Mouse (Mus musculus): ENCODE measurements around the gene Gm10277. TPM values are rescaled to one million over a fixed set of nuclear protein-coding genes. Genes with fewer than 3 reads are reported as not detected.

The Gm10277 gene
- polyA plus RNA-seq, 1 experiment from 2014 or later, result 0.53 TPM

GRCm38 (mm10) chr11:77771879-77772713 lies 15.5 kb downstream of the Gm10277 start:
- H3K4me2 ChIP-seq (replicated peaks; ENCODE audit: low read depth), result peak overlapping the region; percentile 40
- H3K9me3 ChIP-seq (ENCODE audit: control insufficient read depth), result no peaks in the 10 kb centered on the region
- ATAC-seq, result peak; percentile 93
- WGBS, result 28% methylated on average over 8 of the region's 8 CpGs
- H3K9ac ChIP-seq (ENCODE audit: low read depth, low read length), result no peak overlapping the region
- peak overlapping the region; percentile 92 for H3K27ac ChIP-seq (ENCODE audit: low read depth, low read length)
- H3K4me1 ChIP-seq (replicated peaks; ENCODE audit: control insufficient read depth, insufficient read depth, low read length), result 0 out of 2 replicates have a peak, but pooled peaks cover 7% of the 10 kb centered on the region
- no peak overlapping the region for H3K4me3 ChIP-seq (ENCODE audit: low read depth, low read length)
- H3K27me3 ChIP-seq (replicated peaks; ENCODE audit: control insufficient read depth, insufficient read depth, low read length), result no peaks in the 10 kb centered on the region
- no peaks in the 10 kb centered on the region; the same call in 1 of the 2 replicates for H3K36me3 ChIP-seq (ENCODE audit: control insufficient read depth, insufficient read depth)
- TF ChIP-seq CTCF (IDR thresholded peaks at IDR 0.05; ENCODE audit: low read depth), result no peak

GRCm38 (mm10) chr11:77770346-77770745 lies 17.2 kb downstream of the Gm10277 start:
- Histone ChIP-seq H3K4me3 (ENCODE audit: low read depth, low read length) (no peak overlapping the region), H3K27ac (ENCODE audit: low read depth, low read length) (peak overlapping the region; percentile 92), H3K9me3 (ENCODE audit: control insufficient read depth) (no peaks in the 10 kb centered on the region), H3K36me3 (ENCODE audit: control insufficient read depth, insufficient read depth) (no peaks in the 10 kb centered on the region; the same call in 1 of the 2 replicates), H3K4me2 (replicated peaks; ENCODE audit: low read depth) (peak overlapping the region; percentile 21; the same call in 1 of the 2 replicates), H3K4me1 (replicated peaks; ENCODE audit: control insufficient read depth, insufficient read depth, low read length) (peaks cover 17% of the 10 kb centered on the region), H3K9ac (ENCODE audit: low read depth, low read length) (no peak overlapping the region), H3K27me3 (replicated peaks; ENCODE audit: control insufficient read depth, insufficient read depth, low read length) (no peaks in the 10 kb centered on the region)
- no peak for ATAC-seq
- 38% methylated on average over 8 of the region's 8 CpGs for WGBS
- TF ChIP-seq CTCF (IDR thresholded peaks at IDR 0.05; ENCODE audit: low read depth), result no peak

GRCm38 (mm10) chr11:77769496-77769895 lies 18.1 kb downstream of the Gm10277 start:
- no peaks in the 10 kb centered on the region; the same call in 1 of the 2 replicates for H3K36me3 ChIP-seq (ENCODE audit: control insufficient read depth, insufficient read depth)
- no peaks in the 10 kb centered on the region for H3K9me3 ChIP-seq (ENCODE audit: control insufficient read depth)
- ATAC-seq, result no peak
- peaks cover 19% of the 10 kb centered on the region for H3K4me1 ChIP-seq (replicated peaks; ENCODE audit: control insufficient read depth, insufficient read depth, low read length)
- H3K9ac ChIP-seq (ENCODE audit: low read depth, low read length), result no peak overlapping the region
- no peak for TF ChIP-seq CTCF (IDR thresholded peaks at IDR 0.05; ENCODE audit: low read depth)
- H3K4me2 ChIP-seq (replicated peaks; ENCODE audit: low read depth), result no peak overlapping the region
- 71% methylated on average over 4 of the region's 4 CpGs for WGBS
- 0 out of 2 replicates have a peak overlapping the region, but pooled peaks have one; percentile 7 for H3K27ac ChIP-seq (ENCODE audit: low read depth, low read length)
- no peak overlapping the region for H3K4me3 ChIP-seq (ENCODE audit: low read depth, low read length)
- no peaks in the 10 kb centered on the region for H3K27me3 ChIP-seq (replicated peaks; ENCODE audit: control insufficient read depth, insufficient read depth, low read length)

DNA sequence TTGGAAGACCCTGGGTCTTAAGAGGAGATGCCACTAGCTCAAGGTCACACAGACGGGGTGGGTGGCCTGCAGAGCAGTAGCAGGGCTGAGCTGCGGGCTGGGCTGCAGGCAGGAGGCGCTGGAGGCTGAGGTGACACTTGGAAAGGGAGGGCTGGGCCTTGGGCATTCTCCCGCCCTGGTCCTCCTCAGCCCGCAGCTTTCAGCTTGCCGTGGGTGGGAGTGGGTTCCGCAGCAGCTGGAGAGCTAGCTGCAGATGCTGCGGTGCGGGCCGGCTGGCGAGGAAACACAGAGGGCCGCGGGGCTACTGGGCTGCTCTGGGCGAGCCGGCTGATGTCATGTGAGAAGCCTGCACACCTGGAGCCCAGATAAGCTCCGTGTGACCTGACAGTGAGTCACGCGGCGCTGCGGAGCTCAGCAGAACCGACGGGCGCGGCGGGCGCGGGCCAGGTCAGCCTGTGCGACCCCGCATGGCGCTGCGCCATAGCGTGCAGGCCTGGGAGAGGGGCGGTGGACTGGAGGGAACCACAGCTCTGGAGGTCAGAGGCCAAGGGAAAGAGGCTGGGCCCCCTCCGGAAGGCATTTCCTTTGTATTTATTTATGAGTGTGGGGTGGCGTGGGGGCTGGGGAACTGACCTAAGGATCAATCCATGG lies 21.1 kb downstream of the Gm10277 start:
- H3K27me3 ChIP-seq (replicated peaks; ENCODE audit: control insufficient read depth, insufficient read depth, low read length), result no peaks in the 10 kb centered on the region
- H3K27ac ChIP-seq (ENCODE audit: low read depth, low read length), result peak overlapping the region; percentile 92
- peaks cover 15% of the 10 kb centered on the region for H3K4me1 ChIP-seq (replicated peaks; ENCODE audit: control insufficient read depth, insufficient read depth, low read length)
- peak; percentile 81 for ATAC-seq
- H3K9me3 ChIP-seq (ENCODE audit: control insufficient read depth), result no peaks in the 10 kb centered on the region
- H3K4me3 ChIP-seq (ENCODE audit: low read depth, low read length), result peak overlapping the region; percentile 41
- WGBS, result 1% methylated on average over 35 of the region's 35 CpGs
- peak overlapping the region; percentile 66 for H3K9ac ChIP-seq (ENCODE audit: low read depth, low read length)
- H3K36me3 ChIP-seq (ENCODE audit: control insufficient read depth, insufficient read depth), result no peaks in the 10 kb centered on the region
- peak overlapping the region; percentile 71 for H3K4me2 ChIP-seq (replicated peaks; ENCODE audit: low read depth)
- TF ChIP-seq CTCF (IDR thresholded peaks at IDR 0.05; ENCODE audit: low read depth), result peak; percentile 79

DNA sequence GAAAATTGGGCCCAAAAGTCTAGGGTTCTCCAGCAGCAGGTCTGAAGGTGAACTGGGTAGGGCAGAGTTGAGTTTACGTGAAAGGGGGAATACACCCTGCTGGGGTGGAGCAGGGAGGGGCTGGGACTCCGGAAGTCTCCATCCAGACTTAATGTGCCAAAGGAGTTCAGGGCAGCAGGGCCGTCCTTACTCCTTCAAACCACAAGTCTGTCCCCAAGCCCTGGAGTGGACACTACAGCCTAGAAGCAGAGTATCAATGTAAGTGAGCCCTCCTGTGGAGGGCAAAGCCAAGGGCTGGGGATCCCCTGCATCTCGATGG lies 22.1 kb downstream of the Gm10277 start:
- H3K4me1 ChIP-seq (replicated peaks; ENCODE audit: control insufficient read depth, insufficient read depth, low read length), result peaks cover 12% of the 10 kb centered on the region
- 0 out of 2 replicates have a peak overlapping the region, but pooled peaks have one; percentile 3 for H3K4me3 ChIP-seq (ENCODE audit: low read depth, low read length)
- no peaks in the 10 kb centered on the region for H3K27me3 ChIP-seq (replicated peaks; ENCODE audit: control insufficient read depth, insufficient read depth, low read length)
- ATAC-seq, result no peak
- no peaks in the 10 kb centered on the region for H3K36me3 ChIP-seq (ENCODE audit: control insufficient read depth, insufficient read depth)
- peak overlapping the region; percentile 71 for H3K4me2 ChIP-seq (replicated peaks; ENCODE audit: low read depth)
- 33% methylated on average over 4 of the region's 4 CpGs for WGBS
- H3K9me3 ChIP-seq (ENCODE audit: control insufficient read depth), result no peaks in the 10 kb centered on the region
- H3K9ac ChIP-seq (ENCODE audit: low read depth, low read length), result peak overlapping the region; percentile 66
- TF ChIP-seq CTCF (IDR thresholded peaks at IDR 0.05; ENCODE audit: low read depth), result peak; percentile 20; the same call in 1 of the 2 replicates
- peak overlapping the region; percentile 92 for H3K27ac ChIP-seq (ENCODE audit: low read depth, low read length)

Data from intestine, postnatal 0 days (tissue).